Mouse (Mus musculus) retina, postnatal 7 days (tissue): ENCODE data around the gene Padi4.

Experiments
- DNase-seq: peaks from one replicate; pipeline ENCODE4 v3.0.0-alpha.2; 2012; ENCODE audit warnings: low read depth, low spot score

Gene Padi4

DNA sequence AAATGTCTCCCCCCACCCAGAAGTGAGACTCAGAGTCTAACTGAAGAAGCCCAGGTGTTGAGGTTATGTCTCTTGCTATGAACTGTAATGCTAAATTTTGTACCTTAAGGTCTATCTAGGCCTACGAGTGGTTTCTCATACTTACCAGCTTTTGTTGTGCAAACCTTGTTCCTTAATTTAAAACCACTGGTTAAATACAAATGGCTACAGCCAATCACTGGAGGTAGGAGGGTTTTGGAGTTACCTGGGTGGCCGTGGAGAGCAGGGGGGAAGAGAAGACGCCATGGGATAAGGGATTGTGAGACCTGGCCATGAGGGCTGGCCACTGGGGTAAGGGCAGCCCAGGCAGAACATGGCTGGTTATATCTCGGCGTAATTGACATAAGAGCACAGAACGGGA lies 14.2 kb upstream of the Padi4 start:
- DNase-seq = no peak

DNA sequence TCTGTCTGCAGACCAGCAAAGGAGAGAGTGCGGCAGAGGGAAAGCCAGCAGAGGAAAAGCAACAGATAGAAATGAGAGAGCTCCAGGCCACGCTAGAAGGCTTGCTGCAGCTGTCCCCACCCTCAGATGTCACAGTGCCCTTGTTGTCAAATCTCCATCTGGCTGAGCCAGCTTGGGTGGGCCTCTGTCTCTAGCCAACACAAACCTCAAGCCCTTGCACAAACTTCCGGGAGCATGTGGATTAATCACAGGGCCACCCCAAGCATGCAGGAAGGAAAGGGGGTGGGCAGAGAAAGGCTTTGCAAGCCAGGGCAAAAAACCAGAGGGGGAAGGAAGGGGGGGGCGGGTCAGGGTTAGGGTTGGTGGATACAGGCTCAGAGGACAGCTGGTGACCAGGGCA lies 13.4 kb upstream of the Padi4 start:
- no peak for DNase-seq

DNA sequence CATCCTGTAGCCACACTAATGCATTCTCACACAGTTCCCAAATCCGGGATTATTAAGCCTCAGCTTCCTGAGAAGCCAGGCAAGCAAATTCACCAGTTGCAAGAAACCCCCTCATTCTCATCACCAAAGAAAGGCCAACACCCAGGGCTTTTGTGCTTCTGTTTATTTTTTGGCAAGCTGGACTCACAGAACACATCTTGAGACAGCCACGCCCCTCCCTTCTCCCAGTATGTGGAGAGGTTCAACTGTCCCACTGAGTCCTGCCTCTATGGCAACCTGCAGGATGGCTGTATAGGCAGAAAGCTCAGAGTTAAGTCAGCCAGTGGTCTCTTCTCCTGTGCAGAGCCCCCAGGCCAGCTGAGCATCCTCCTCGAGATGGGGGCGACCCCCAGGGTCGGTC lies 11.2 kb upstream of the Padi4 start:
- no peak for DNase-seq

DNA sequence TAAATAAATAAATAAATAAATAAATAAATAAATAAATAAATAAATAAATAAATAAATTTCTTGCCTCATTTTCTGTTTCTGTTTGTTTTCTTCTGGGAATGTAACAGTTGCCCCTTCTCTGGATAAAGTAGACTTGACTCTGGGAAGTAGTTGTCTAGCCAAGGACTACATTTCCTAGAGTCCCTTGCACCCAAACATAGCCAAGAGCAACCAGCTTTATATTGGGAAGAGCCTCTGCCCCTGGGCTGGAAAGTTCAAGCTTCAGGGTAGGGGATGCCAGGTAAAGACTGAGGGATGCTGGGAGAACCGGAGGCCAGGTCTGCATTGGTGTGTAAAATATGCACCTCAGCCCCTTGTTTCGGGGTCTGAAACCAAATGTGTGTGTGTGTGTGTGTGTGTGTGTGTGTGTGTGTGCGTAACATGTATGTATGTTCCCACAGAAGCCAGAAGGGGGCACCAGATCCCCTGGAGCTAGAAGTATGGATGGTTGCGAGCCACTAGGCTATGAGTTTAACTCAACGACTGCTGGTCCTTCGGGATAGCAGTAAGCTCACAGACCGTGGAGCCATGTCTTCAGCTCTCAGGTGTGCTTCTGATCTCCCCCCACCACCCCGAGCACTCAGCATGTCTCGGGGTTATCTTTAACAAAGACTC lies 10.4 kb upstream of the Padi4 start:
- no peak for DNase-seq

- DNase-seq = no peak
These were observed 8.8 kb upstream of the Padi4 start for GRCm38 (mm10) chr4:140782821-140783220.

DNA sequence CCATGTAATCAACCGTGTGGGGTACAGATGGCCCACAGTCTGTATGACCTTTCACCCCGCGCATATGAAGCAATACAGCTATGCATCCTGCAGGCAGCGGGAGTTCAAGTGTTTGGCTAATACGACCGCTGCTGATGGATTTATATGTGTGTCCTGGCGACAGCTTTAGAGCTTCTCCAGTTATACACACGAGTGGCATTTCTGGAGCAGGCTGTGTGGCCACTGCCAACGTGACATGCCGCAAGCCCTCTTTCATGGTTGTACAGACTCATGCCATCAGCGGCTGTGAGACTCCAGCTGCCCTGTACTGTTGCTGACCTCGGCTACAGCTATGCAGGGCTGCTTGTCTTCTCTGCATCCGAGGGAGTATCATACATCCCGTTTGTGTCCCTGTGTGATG lies 6.5 kb upstream of the Padi4 start:
- no peak for DNase-seq

- no peak for DNase-seq
These were observed 5.9 kb upstream of the Padi4 start for GRCm38 (mm10) chr4:140779803-140780397.

DNA sequence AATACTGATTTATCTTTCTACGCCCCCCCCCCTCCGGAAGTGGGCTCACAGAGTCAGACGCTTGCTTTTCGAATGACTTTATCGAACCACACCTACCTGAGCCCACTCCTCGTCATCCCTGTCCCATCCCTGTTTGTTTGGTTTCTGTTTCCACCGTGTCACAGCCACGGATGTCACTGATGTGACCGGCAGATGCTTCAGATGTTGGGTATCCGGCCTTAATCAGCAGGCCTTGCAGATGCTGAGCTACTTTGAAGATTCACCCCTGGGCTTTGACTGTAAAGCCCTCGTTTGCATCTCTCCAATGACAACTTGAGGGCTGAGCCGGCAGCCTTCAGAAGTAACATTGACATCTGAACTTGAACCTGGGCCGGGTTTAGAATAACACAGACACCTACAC lies 2.6 kb upstream of the Padi4 start:
- no peak for DNase-seq

DNA sequence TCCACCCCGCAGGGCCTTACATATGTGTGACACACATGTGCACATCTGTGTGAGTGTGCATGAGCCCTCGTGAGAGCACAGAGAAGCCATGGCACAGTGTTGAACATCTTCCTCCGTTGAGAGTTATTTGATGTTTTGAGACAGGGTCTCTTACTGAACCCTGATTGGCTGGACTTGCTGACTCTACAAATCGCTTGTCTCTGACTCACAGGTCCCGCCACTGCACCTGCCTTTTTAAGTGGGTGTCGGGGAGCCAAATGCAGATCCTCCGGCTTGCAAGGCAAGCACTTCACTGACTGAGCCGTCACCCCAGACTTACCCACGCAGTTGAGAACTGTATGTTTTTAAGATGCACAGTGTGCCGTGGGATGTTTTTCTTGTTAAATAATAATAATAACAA lies 1.8 kb upstream of the Padi4 start:
- no peak for DNase-seq

GRCm38 (mm10) chr4:140774893-140775292 lies 857 bp upstream of the Padi4 start:
- DNase-seq = no peak

GRCm38 (mm10) chr4:140771091-140771490 lies 2.9 kb downstream of the Padi4 start:
- no peak for DNase-seq

- no peak for DNase-seq
These were observed 3.6 kb downstream of the Padi4 start for GRCm38 (mm10) chr4:140770433-140770832.

DNA sequence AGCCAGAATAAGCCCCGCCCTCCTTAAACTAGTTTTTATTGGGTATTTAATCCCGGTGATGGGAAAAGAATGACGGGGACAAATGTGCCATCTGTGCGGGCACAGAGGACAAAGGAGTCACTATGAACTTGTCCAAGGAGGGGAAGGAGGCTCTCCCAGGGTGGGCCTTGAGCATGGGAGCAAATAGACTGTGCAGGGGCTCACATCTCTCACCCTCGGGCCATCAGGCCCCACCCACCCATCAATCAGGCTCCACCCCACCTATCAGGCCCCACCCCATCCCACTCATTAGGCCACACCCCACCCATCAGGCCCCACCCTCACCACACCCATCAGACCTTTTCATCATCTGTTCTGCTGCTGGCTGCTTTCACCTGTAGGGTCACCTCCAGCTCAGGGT lies 5.1 kb downstream of the Padi4 start:
- DNase-seq = no peak

DNA sequence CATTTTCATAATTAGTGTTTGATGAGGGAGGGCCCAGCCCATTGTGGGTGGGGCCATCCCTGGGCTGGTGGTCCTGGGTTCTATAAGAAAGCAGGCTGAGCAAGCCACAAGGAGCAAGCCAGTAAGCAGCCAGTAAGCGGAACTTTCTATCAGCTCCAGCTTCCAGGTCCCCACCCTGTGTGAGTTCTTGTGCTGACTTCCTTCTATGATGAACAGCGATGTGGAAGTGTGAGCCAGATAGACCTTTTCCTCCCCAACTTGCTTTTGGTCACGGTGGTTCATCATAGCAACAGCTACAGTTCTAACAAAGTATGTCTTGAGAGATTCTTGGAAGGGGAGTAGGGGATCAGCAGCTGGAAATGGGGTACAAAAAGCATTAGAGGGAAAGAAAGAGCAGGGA lies 8.1 kb downstream of the Padi4 start:
- DNase-seq = no peak

- DNase-seq = peak; percentile 52
These were observed 10.9 kb downstream of the Padi4 start for GRCm38 (mm10) chr4:140763158-140763557.

DNA sequence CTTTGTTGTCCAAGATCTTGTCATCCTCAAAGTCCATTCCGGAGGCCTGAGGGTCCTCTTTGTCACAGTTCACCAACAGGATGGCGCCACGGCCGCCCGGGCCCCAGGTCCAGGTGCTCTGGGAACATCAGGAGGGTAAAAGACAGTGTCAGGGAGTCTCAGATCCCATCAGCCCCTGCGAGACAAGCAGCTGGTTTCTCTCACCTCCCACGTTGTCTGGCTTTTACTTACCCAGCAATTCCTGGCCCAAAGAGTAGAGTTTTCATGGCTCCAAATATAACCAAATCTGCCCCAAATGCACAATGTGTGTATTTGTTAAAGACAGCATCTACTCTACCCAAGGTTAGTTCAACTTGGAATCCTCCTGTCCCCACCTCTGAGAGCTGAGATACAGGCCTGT lies 12.4 kb downstream of the Padi4 start:
- DNase-seq = no peak

GRCm38 (mm10) chr4:140755811-140756210 lies 18.2 kb downstream of the Padi4 start:
- no peak for DNase-seq

DNA sequence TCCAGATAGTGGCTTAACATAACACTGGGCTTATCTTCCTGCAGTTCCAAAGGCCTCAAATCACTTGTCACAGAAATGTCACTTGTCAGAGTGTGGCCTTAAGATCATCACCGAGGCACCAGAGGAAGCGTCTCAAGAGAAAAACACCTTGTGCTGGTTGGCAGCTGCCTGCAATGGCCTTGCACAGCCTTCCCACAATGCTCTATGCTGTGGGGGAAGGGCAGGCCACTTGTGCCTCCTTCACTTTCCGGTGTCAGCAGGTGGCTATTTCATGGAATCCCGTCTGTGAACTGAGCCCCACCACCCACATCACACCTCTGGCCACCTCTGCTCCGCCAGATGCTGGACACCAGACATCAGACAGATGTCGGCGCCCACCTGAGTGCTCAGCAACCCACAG lies 20.7 kb downstream of the Padi4 start:
- DNase-seq = no peak

- DNase-seq = no peak
These were observed 23.7 kb downstream of the Padi4 start for GRCm38 (mm10) chr4:140750328-140750727.

DNA sequence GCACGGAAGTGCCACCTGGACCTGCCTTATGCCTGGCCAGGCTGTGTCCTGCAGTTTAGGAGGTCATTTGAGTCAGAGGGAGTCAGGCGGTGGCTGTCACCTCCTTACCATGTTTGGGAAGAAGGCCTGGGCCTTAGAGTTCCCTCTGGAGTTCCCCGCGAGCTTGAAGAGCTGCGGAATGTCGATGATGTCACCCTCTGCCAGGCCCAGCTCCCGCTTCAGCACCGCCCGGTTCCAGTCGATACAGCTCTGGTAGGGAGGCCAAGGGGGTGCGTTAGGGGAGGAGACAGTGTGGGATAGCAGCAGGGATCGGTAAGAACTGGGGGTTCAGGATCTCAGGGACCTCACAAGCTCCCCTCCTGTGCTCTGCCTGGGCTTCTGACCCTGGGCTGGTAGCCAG lies 26.1 kb downstream of the Padi4 start:
- DNase-seq = no peak

- peak; percentile 61 for DNase-seq
These were observed 29.4 kb downstream of the Padi4 start for GRCm38 (mm10) chr4:140744654-140745053.

GRCm38 (mm10) chr4:140743086-140743485 lies 30.9 kb downstream of the Padi4 start:
- DNase-seq = peak; percentile 33

DNA sequence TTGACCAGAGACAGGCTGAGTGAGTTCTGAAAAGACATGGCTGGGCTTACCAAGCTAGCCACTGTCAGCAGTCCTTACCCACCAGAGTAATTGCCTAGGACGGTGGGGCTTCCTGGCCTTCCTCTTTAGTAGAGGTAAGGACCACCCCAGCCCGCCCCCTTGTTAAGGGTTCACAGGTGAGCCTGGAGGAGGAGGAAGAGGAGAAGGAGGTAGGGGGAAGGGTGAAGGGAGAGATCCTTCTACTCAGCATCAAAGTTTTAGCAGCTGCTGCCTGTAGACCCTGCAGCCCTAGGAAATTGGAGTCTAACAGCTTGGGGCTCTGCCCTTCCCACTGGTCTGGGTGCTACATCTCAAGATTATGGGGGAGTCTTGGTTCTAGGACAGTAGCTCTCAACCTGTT lies 31.5 kb downstream of the Padi4 start, which contains the start of gene Padi6:
TSS of gene Padi6 (minus strand) at position 101 of the 400 bp plus-strand sequence.
- no peak for DNase-seq

- DNase-seq = no peak
These were observed 32.6 kb downstream of the Padi4 start for GRCm38 (mm10) chr4:140741401-140741800.
